In genomic region chr13:50991726-50992432, GRCm38 (mm10) we compare ENCODE assay signal across 24 mouse cellular contexts.
DNase-seq lines count a peak whose midpoint lies in the region; ATAC-seq and TF ChIP-seq lines count a peak whose summit lies in the region.
"Had no signal": no experiment of that assay in that cellular context is flagged by ENCODE, and none has a peak within 500 bp of the region (broad histone marks: within the 10 kb centered on the region; RNA-seq: fewer than 3 reads in every experiment).

No protein-coding gene starts in this region.

- no peak for TF ChIP-seq POLR2A in embryonic fibroblast, embryonic 13.5 days (IDR thresholded peaks at IDR 0.05; ENCODE audit: low read depth, low read length)

- H3K9me3 ChIP-seq in intestine, embryonic 14.5 days (ENCODE audit: control insufficient read depth, low read length), result peaks cover 4% of the 10 kb centered on the region; the same call in 1 of the 2 replicates
- H3K9me3 ChIP-seq in intestine, postnatal 0 days (ENCODE audit: control insufficient read depth), result no peaks in the 10 kb centered on the region
- peaks cover 8% of the 10 kb centered on the region; the same call in 1 of the 2 replicates for H3K9me3 ChIP-seq in limb, embryonic 13.5 days
- no peaks in the 10 kb centered on the region for H3K9me3 ChIP-seq in hindbrain, postnatal 0 days (ENCODE audit: low read length)
- H3K9me3 ChIP-seq in neural tube, embryonic 15.5 days (replicated peaks), result no peaks in the 10 kb centered on the region
- H3K9me3 ChIP-seq: heart, embryonic 15.5 days had no signal

- no peak for ATAC-seq in intestine, embryonic 14.5 days (replicated peaks; ENCODE audit: low FRiP score, low TSS enrichment, low read depth)
- ATAC-seq in intestine, postnatal 0 days, result no peak
- peak; percentile 84 for ATAC-seq in limb, embryonic 13.5 days (ENCODE audit: low FRiP score, low read depth)
- no peak for ATAC-seq in hindbrain, postnatal 0 days
- ATAC-seq in neural tube, embryonic 15.5 days (ENCODE audit: low FRiP score), result no peak
- ATAC-seq: forebrain, postnatal 0 days; intestine, embryonic 16.5 days; Patski had no signal

- H3K36me3 ChIP-seq in intestine, embryonic 14.5 days (ENCODE audit: control insufficient read depth, insufficient read depth, low read length), result no peaks in the 10 kb centered on the region
- H3K36me3 ChIP-seq in intestine, postnatal 0 days (ENCODE audit: control insufficient read depth, insufficient read depth), result no peaks in the 10 kb centered on the region
- no peaks in the 10 kb centered on the region for H3K36me3 ChIP-seq in limb, embryonic 13.5 days
- no peaks in the 10 kb centered on the region for H3K36me3 ChIP-seq in hindbrain, postnatal 0 days (ENCODE audit: insufficient read depth, low read length)
- H3K36me3 ChIP-seq in neural tube, embryonic 15.5 days, result no peaks in the 10 kb centered on the region
- H3K36me3 ChIP-seq: heart, embryonic 15.5 days; liver, embryonic 13.5 days had no signal

- no peak overlapping the region for H3K4me2 ChIP-seq in intestine, embryonic 14.5 days (ENCODE audit: low read length)
- no peak overlapping the region for H3K4me2 ChIP-seq in intestine, postnatal 0 days (replicated peaks; ENCODE audit: low read depth)
- peak overlapping the region; percentile 28; the same call in 1 of the 2 replicates for H3K4me2 ChIP-seq in limb, embryonic 13.5 days (replicated peaks)
- no peak overlapping the region for H3K4me2 ChIP-seq in hindbrain, postnatal 0 days (ENCODE audit: low read depth, low read length)
- H3K4me2 ChIP-seq in neural tube, embryonic 15.5 days, result no peak overlapping the region
- H3K4me2 ChIP-seq: heart, embryonic 15.5 days; hindbrain, embryonic 14.5 days; liver, embryonic 13.5 days had no signal

- no peaks in the 10 kb centered on the region for H3K27me3 ChIP-seq in intestine, embryonic 14.5 days (replicated peaks; ENCODE audit: control insufficient read depth, insufficient read depth, low read length)
- H3K27me3 ChIP-seq in intestine, postnatal 0 days (replicated peaks; ENCODE audit: control insufficient read depth, insufficient read depth, low read length), result no peaks in the 10 kb centered on the region
- no peaks in the 10 kb centered on the region for H3K27me3 ChIP-seq in limb, embryonic 13.5 days
- H3K27me3 ChIP-seq in hindbrain, postnatal 0 days (ENCODE audit: insufficient read depth, low read length), result no peaks in the 10 kb centered on the region
- no peaks in the 10 kb centered on the region for H3K27me3 ChIP-seq in neural tube, embryonic 15.5 days (replicated peaks)
- H3K27me3 ChIP-seq: heart, embryonic 15.5 days; liver, embryonic 13.5 days; megakaryocyte, embryonic 14.5 days; Patski had no signal

- no peak overlapping the region for H3K9ac ChIP-seq in intestine, embryonic 14.5 days (ENCODE audit: low read length)
- no peak overlapping the region for H3K9ac ChIP-seq in intestine, postnatal 0 days (ENCODE audit: low read depth, low read length)
- H3K9ac ChIP-seq in limb, embryonic 13.5 days, result no peak overlapping the region
- H3K9ac ChIP-seq in hindbrain, postnatal 0 days (replicated peaks; ENCODE audit: low read length), result no peak overlapping the region
- H3K9ac ChIP-seq in neural tube, embryonic 15.5 days (replicated peaks), result no peak overlapping the region
- H3K9ac ChIP-seq: forebrain, postnatal 0 days; heart, embryonic 15.5 days; hindbrain, embryonic 14.5 days; liver, embryonic 13.5 days had no signal

- TF ChIP-seq CTCF in intestine, postnatal 0 days (IDR thresholded peaks at IDR 0.05; ENCODE audit: low read depth), result no peak
- no peak for TF ChIP-seq CTCF in embryonic fibroblast, embryonic 13.5 days (IDR thresholded peaks at IDR 0.05; ENCODE audit: borderline replicate concordance, insufficient read depth, low read length)
- no peak for TF ChIP-seq CTCF in hindbrain, postnatal 0 days (IDR thresholded peaks at IDR 0.05; ENCODE audit: low read depth)

- H3K27ac ChIP-seq in intestine, embryonic 14.5 days (ENCODE audit: low read depth), result peak overlapping the region; percentile 57; the same call in 1 of the 2 replicates
- H3K27ac ChIP-seq in intestine, postnatal 0 days (ENCODE audit: low read depth, low read length), result no peak overlapping the region
- H3K27ac ChIP-seq in embryonic fibroblast, embryonic 13.5 days (ENCODE audit: insufficient read depth, low read length), result peak overlapping the region; percentile 47
- peak overlapping the region; percentile 85 for H3K27ac ChIP-seq in limb, embryonic 13.5 days
- no peak overlapping the region for H3K27ac ChIP-seq in hindbrain, postnatal 0 days
- no peak overlapping the region for H3K27ac ChIP-seq in neural tube, embryonic 15.5 days (replicated peaks)
- H3K27ac ChIP-seq: heart, embryonic 15.5 days; hindbrain, embryonic 14.5 days; liver, embryonic 13.5 days had no signal

- DNase-seq in intestine, embryonic 14.5 days (ENCODE audit: low spot score), result no peak
- DNase-seq in hindbrain, postnatal 0 days (ENCODE audit: low spot score), result no peak
- DNase-seq in adrenal gland, postnatal 25 days, result no peak
- DNase-seq: cerebellum, adult 11 months; cerebellum, postnatal 10 days; forebrain, postnatal 0 days; gastrocnemius, postnatal 36 days; heart, postnatal 36 days; kidney, postnatal 4 days; layer of hippocampus, adult 9-11 months; liver, embryonic 13.5 days; lung, adult 2 months; lung, postnatal 14 days; midbrain, embryonic 14.5 days; right cerebral cortex, postnatal 14 days had no signal

- H3K4me1 ChIP-seq in intestine, embryonic 14.5 days (replicated peaks; ENCODE audit: control insufficient read depth, insufficient read depth, low read length), result peaks cover 3% of the 10 kb centered on the region; the same call in 1 of the 2 replicates
- no peaks in the 10 kb centered on the region for H3K4me1 ChIP-seq in intestine, postnatal 0 days (replicated peaks; ENCODE audit: control insufficient read depth, insufficient read depth, low read length)
- H3K4me1 ChIP-seq in embryonic fibroblast, embryonic 13.5 days (ENCODE audit: control insufficient read depth, insufficient read depth, low read length), result peaks cover 3% of the 10 kb centered on the region; the same call in 1 of the 2 replicates
- H3K4me1 ChIP-seq in limb, embryonic 13.5 days, result peaks cover 25% of the 10 kb centered on the region
- no peaks in the 10 kb centered on the region for H3K4me1 ChIP-seq in hindbrain, postnatal 0 days (ENCODE audit: insufficient read depth, low read length)
- H3K4me1 ChIP-seq in neural tube, embryonic 15.5 days, result no peaks in the 10 kb centered on the region
- H3K4me1 ChIP-seq: heart, embryonic 15.5 days; liver, embryonic 13.5 days; megakaryocyte, embryonic 14.5 days had no signal

- no peak overlapping the region for H3K4me3 ChIP-seq in intestine, embryonic 14.5 days (ENCODE audit: low read depth, low read length)
- H3K4me3 ChIP-seq in intestine, postnatal 0 days (ENCODE audit: low read depth, low read length), result no peak overlapping the region
- no peak overlapping the region for H3K4me3 ChIP-seq in embryonic fibroblast, embryonic 13.5 days (ENCODE audit: insufficient read depth, low read length)
- H3K4me3 ChIP-seq in limb, embryonic 13.5 days, result no peak overlapping the region
- H3K4me3 ChIP-seq in hindbrain, postnatal 0 days (ENCODE audit: low read length), result no peak overlapping the region
- H3K4me3 ChIP-seq in neural tube, embryonic 15.5 days (replicated peaks), result no peak overlapping the region
- H3K4me3 ChIP-seq: heart, embryonic 15.5 days; liver, embryonic 13.5 days; megakaryocyte, embryonic 14.5 days had no signal

- WGBS in intestine, embryonic 14.5 days, result 53% methylated on average over 9 of the region's 9 CpGs
- WGBS in intestine, postnatal 0 days, result 70% methylated on average over 9 of the region's 9 CpGs
- 23% methylated on average over 9 of the region's 9 CpGs for WGBS in limb, embryonic 13.5 days
- 82% methylated on average over 9 of the region's 9 CpGs for WGBS in hindbrain, postnatal 0 days
- 82% methylated on average over 9 of the region's 9 CpGs for WGBS in neural tube, embryonic 15.5 days

Comparison
In these comparisons a context has a peak if more than half of its experiments do, and no peak if none do; other contexts are left out.
1. H3K27ac ChIP-seq: peak in intestine, embryonic 14.5 days (single experiment), embryonic fibroblast, embryonic 13.5 days (single experiment) and limb, embryonic 13.5 days (single experiment); none in intestine, postnatal 0 days (single experiment), hindbrain, postnatal 0 days (single experiment) and neural tube, embryonic 15.5 days (single experiment).